Mouse (Mus musculus): ENCODE results near the gene Srarp.

DNA sequence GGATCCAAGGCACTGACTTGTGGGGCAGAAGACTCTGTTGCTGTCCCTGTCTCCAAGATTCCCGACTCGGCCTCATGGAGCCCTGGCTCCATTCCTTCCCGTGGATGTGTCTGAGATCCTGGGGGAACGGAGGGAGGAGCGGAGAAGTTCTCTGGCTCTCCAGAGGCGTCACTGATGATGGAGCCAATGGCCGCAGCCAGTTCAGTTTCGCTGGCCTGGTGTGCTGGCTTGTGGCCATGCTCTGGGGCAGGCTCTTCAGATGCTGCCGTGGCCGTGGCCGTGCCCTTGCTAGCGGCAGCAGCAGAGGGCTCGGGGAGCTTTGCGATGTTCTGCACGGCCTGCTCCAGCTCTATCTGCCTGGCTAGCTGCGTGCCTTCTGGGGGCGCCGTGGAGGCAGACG lies 38.5 kb upstream of the Srarp start:
- no peak for TF ChIP-seq CTCF (IDR thresholded peaks at IDR 0.05; ENCODE audit: extremely low read depth, insufficient read depth, low read length)
- no peak for TF ChIP-seq POLR2A (IDR thresholded peaks at IDR 0.05; ENCODE audit: extremely low read depth, insufficient read depth, low read length)

Data from cortical plate, adult 2 months (tissue).